Mouse (Mus musculus): ENCODE results near the gene Slc25a47. TPM values are rescaled to one million over a fixed set of nuclear protein-coding genes. Genes with fewer than 3 reads are reported as not detected.

Slc25a47 gene
- polyA plus RNA-seq, 1 experiment from 2014 or later: 10.8 TPM

GRCm38 (mm10) chr12:108903600-108904275 is 67.9 kb downstream of the Slc25a47 start:
- no peaks in the 10 kb centered on the region for H3K9me3 ChIP-seq
- ATAC-seq (ENCODE audit: low FRiP score): no peak
- H3K4me1 ChIP-seq (replicated peaks): peaks cover 49% of the 10 kb centered on the region
- no peak overlapping the region for H3K4me3 ChIP-seq
- H3K9ac ChIP-seq: no peak overlapping the region
- H3K27ac ChIP-seq: 0 out of 2 replicates have a peak overlapping the region, but pooled peaks have one; percentile 56
- WGBS: 62% methylated on average over 8 of the region's 8 CpGs
- H3K4me2 ChIP-seq: no peak overlapping the region
- no peaks in the 10 kb centered on the region for H3K27me3 ChIP-seq
- no peaks in the 10 kb centered on the region; the same call in 1 of the 2 replicates for H3K36me3 ChIP-seq

- Histone ChIP-seq H3K4me2 (no peak overlapping the region), H3K27me3 (no peaks in the 10 kb centered on the region), H3K27ac (peak overlapping the region; percentile 56; the same call in 1 of the 2 replicates), H3K4me1 (replicated peaks) (peaks cover 54% of the 10 kb centered on the region), H3K4me3 (no peak overlapping the region), H3K36me3 (no peaks in the 10 kb centered on the region), H3K9ac (peak overlapping the region; percentile 43; the same call in 1 of the 2 replicates), H3K9me3 (no peaks in the 10 kb centered on the region)
- no peak for ATAC-seq (ENCODE audit: low FRiP score)
- WGBS: 38% methylated on average over 8 of the region's 8 CpGs
Measured at GRCm38 (mm10) chr12:108904276-108904653, 68.4 kb downstream of the Slc25a47 start.

GRCm38 (mm10) chr12:108905620-108906302 is 69.9 kb downstream of the Slc25a47 start:
- H3K9me3 ChIP-seq: no peaks in the 10 kb centered on the region
- H3K4me1 ChIP-seq (replicated peaks): peaks cover 67% of the 10 kb centered on the region
- peak overlapping the region; percentile 85 for H3K27ac ChIP-seq
- H3K9ac ChIP-seq: peak overlapping the region; percentile 5; the same call in 1 of the 2 replicates
- ATAC-seq (ENCODE audit: low FRiP score): peak; percentile 39; the same call in 1 of the 2 replicates
- no peaks in the 10 kb centered on the region for H3K27me3 ChIP-seq
- peak overlapping the region; percentile 16; the same call in 1 of the 2 replicates for H3K4me2 ChIP-seq
- no peak overlapping the region for H3K4me3 ChIP-seq
- 15% methylated on average over 14 of the region's 14 CpGs for WGBS
- H3K36me3 ChIP-seq: no peaks in the 10 kb centered on the region

GRCm38 (mm10) chr12:108906398-108906797 is 70.6 kb downstream of the Slc25a47 start:
- Histone ChIP-seq H3K36me3 (no peaks in the 10 kb centered on the region), H3K4me3 (no peak overlapping the region), H3K9me3 (no peaks in the 10 kb centered on the region), H3K4me2 (0 out of 2 replicates have a peak overlapping the region, but pooled peaks have one; percentile 4), H3K27ac (peak overlapping the region; percentile 85), H3K27me3 (no peaks in the 10 kb centered on the region), H3K4me1 (replicated peaks) (peaks cover 73% of the 10 kb centered on the region), H3K9ac (peak overlapping the region; percentile 29; the same call in 1 of the 2 replicates)
- ATAC-seq (ENCODE audit: low FRiP score): no peak
- 30% methylated on average over 12 of the region's 12 CpGs for WGBS

MicroRNAs encoded within 50 kb of the gene (microRNA counts, 519-probe panel; counts per million panel counts)
- microRNA mmu-miR-345-3p: 51.3 counts per million
- microRNA mmu-miR-345-5p: 3,282 counts per million, percentile 40 among the panel's probes with 10 or more counts

Small RNAs within 50 kb of the gene (microRNA-seq; reads per million reads assigned to microRNA genes)
- gene Mir345: 89.6 reads per million, percentile 48 among the genes with 10 or more reads in this experiment

Other genes starting within 250 kb of the Slc25a47 start
- gene Degs2, start 133.7 kb upstream of the Slc25a47 start, polyA plus RNA-seq (2015; fragmentation: Nextera tagmentation; extraction: Ambion mirVana): 2.2 and 3.6 TPM in 2 replicates
- gene Yy1, start 43.1 kb upstream of the Slc25a47 start, polyA plus RNA-seq (2015; fragmentation: Nextera tagmentation; extraction: Ambion mirVana): 13.5 and 14.1 TPM in 2 replicates
- gene Slc25a29, start 163 bp upstream of the Slc25a47 start, polyA plus RNA-seq (2015; fragmentation: Nextera tagmentation; extraction: Ambion mirVana): 17.8 and 19.2 TPM in 2 replicates
- 6.6 and 8.5 TPM in 2 replicates for gene Wdr25, start 57.6 kb downstream of the Slc25a47 start, polyA plus RNA-seq (2015; fragmentation: Nextera tagmentation; extraction: Ambion mirVana)
- gene Wars, start 58.1 kb downstream of the Slc25a47 start, polyA plus RNA-seq (2015; fragmentation: Nextera tagmentation; extraction: Ambion mirVana): 102 and 106 TPM in 2 replicates
- gene Begain, start 232.2 kb downstream of the Slc25a47 start, polyA plus RNA-seq (2015; fragmentation: Nextera tagmentation; extraction: Ambion mirVana): 21.3 and 23.2 TPM in 2 replicates

All from hindbrain, embryonic 13.5 days (tissue).